Mouse (Mus musculus) liver, postnatal 0 days (tissue): ENCODE measurements around the gene Psmc3ip.
A peak's percentile ranks its signal among the peaks of the same experiment; 100 is the strongest.

Experiments used
- CTCF ChIP-seq: sonication (generic); IDR thresholded peaks from 2 replicates; pipeline ENCODE4 v1.5.1; 2016; ENCODE audit warnings: antibody characterized with exemption, low read depth
- EP300 ChIP-seq: IDR thresholded peaks from 2 replicates; pipeline ENCODE4 v1.6.1; 2016; ENCODE audit warnings: antibody characterized with exemption, low read depth, mild to moderate bottlenecking

GRCm38 (mm10) chr11:101131701-101132100 lies 36.5 kb upstream of the Psmc3ip start:
- TF ChIP-seq CTCF (peak; percentile 60), EP300 (no peak)
